Mouse (Mus musculus) lung, postnatal 0 days (tissue): ENCODE results near the gene Gm49366. TPM values are rescaled to one million over a fixed set of nuclear protein-coding genes. Genes with fewer than 3 reads are reported as not detected.
A peak's percentile ranks its signal among the peaks of the same experiment; 100 is the strongest.
"Not testable (repeated sequence)": the region's sequence is repeated elsewhere in the genome, so short reads cannot be mapped to it uniquely, and the experiment has no call there.

ENCODE experiments used
- ATAC-seq: fragments of 200-750 bp; cut with Nextera tagmentation; 2 replicates; pipeline ENCODE4 v1.8.0; 2017; ENCODE audit warnings: moderate library complexity
- DNase-seq: peaks from one replicate; pipeline ENCODE4 v3.0.0-alpha.2; 2016; ENCODE audit warnings: low spot score
- H3K27ac ChIP-seq: fragments of 300-500 bp; sonication (generic); 2 replicates; pipeline ENCODE4 v1.5.1; 2014; ENCODE audit warnings: antibody characterized with exemption, mild to moderate bottlenecking, low read length, mixed read lengths
- H3K27me3 ChIP-seq: fragments of 300-500 bp; sonication (generic); replicated peaks from 2 replicates; pipeline ENCODE4 v1.6.1; 2014; ENCODE audit warnings: low read length, mixed read lengths; ENCODE audit not compliant: insufficient read depth
- H3K36me3 ChIP-seq: fragments of 300-500 bp; sonication (generic); 2 replicates; pipeline ENCODE4 v1.6.1; 2014; ENCODE audit warnings: low read length, mixed read lengths; ENCODE audit not compliant: insufficient read depth
- H3K4me1 ChIP-seq: fragments of 300-500 bp; sonication (generic); 2 replicates; pipeline ENCODE4 v1.6.1; 2014; ENCODE audit warnings: antibody characterized with exemption, low read depth, low read length, mixed read lengths; ENCODE audit not compliant: insufficient read depth
- H3K4me2 ChIP-seq: fragments of 300-500 bp; sonication (generic); replicated peaks from 2 replicates; pipeline ENCODE4 v1.6.1; 2014; ENCODE audit warnings: low read depth, mild to moderate bottlenecking, low read length, moderate library complexity, mixed read lengths
- H3K4me3 ChIP-seq: fragments of 300-500 bp; sonication (generic); 2 replicates; pipeline ENCODE4 v1.5.1; 2014; ENCODE audit warnings: low read depth, low read length
- H3K9ac ChIP-seq: fragments of 300-500 bp; sonication (generic); replicated peaks from 2 replicates; pipeline ENCODE4 v1.6.1; 2014; ENCODE audit warnings: low read depth, mild to moderate bottlenecking
- H3K9me3 ChIP-seq: fragments of 300-500 bp; sonication (generic); 2 replicates; pipeline ENCODE4 v1.6.1; 2016; ENCODE audit warnings: low read length, mixed read lengths
- CTCF ChIP-seq: IDR thresholded peaks from 2 replicates; pipeline ENCODE4 v1.5.1; 2016; ENCODE audit warnings: antibody characterized with exemption, mild to moderate bottlenecking
- EP300 ChIP-seq: IDR thresholded peaks from 2 replicates; pipeline ENCODE4 v1.6.1; 2016; ENCODE audit warnings: antibody characterized with exemption, mild to moderate bottlenecking, control low read depth
- WGBS: fragments of 180-500 bp; shearing (Covaris S2); extraction: QIAGEN DNeasy Blood & Tissue Kit; methylation state at CpG from one replicate; pipeline ENCODE4 v1.1.7; 2014; 5-methylcytosine and 5-hydroxymethylcytosine counted together
- polyA plus RNA-seq: library from polyadenylated mRNA; unstranded; fragments of >200 nt; fragmentation: Nextera tagmentation; extraction: Ambion mirVana; gene quantifications from 2 replicates; pipeline ENCODE4 v1.2.1, GENCODE M21; 2015

The Gm49366 gene
- polyA plus RNA-seq, 1 experiment from 2014 or later = not detected

GRCm38 (mm10) chr12:84046906-84047305 lies 8.2 kb downstream of the Gm49366 start:
- Histone ChIP-seq H3K9ac (no peak overlapping the region), H3K4me3 (no peak overlapping the region), H3K4me2 (no peak overlapping the region), H3K9me3 (no peaks in the 10 kb centered on the region), H3K27me3 (no peaks in the 10 kb centered on the region), H3K36me3 (no peaks in the 10 kb centered on the region), H3K4me1 (no peaks in the 10 kb centered on the region), H3K27ac (no peak overlapping the region)
- no peak for DNase-seq
- WGBS = 97% methylated on average over 1 of the region's 1 CpGs
- no peak for TF ChIP-seq EP300
- TF ChIP-seq CTCF = no peak
- no peak for ATAC-seq

- H3K4me3 ChIP-seq, H3K4me1 ChIP-seq, H3K27me3 ChIP-seq, DNase-seq, H3K27ac ChIP-seq, H3K9me3 ChIP-seq, H3K9ac ChIP-seq, H3K36me3 ChIP-seq, ATAC-seq, H3K4me2 ChIP-seq: not testable (repeated sequence)
- 70% methylated on average over 5 of the region's 5 CpGs for WGBS
Measured at GRCm38 (mm10) chr12:84050744-84051143, 12.0 kb downstream of the Gm49366 start.

- Histone ChIP-seq H3K4me1 (no peaks in the 10 kb centered on the region), H3K36me3 (no peaks in the 10 kb centered on the region), H3K27ac (no peak within 1 kb of the TSS), H3K4me2 (no peak within 1 kb of the TSS), H3K9me3 (no peaks in the 10 kb centered on the region), H3K9ac (no peak within 1 kb of the TSS), H3K4me3 (no peak within 1 kb of the TSS), H3K27me3 (0 out of 2 replicates have a peak, but pooled peaks cover 6% of the 10 kb centered on the region)
- ATAC-seq (no peak), DNase-seq (no peak)
- 77% methylated on average over 5 of the region's 5 CpGs for WGBS
- TF ChIP-seq CTCF (no peak), EP300 (no peak)
Measured at GRCm38 (mm10) chr12:84051937-84052474, 13.3 kb downstream of the Gm49366 start, which contains the start of gene Acot3. Gene Acot3 (plus strand): TSS chr12:84052144.

GRCm38 (mm10) chr12:84052609-84053008 lies 13.9 kb downstream of the Gm49366 start:
- H3K9me3 ChIP-seq = no peaks in the 10 kb centered on the region
- 0 out of 2 replicates have a peak, but pooled peaks cover 6% of the 10 kb centered on the region for H3K27me3 ChIP-seq
- 84% methylated on average over 7 of the region's 7 CpGs for WGBS
- no peak for ATAC-seq
- no peaks in the 10 kb centered on the region for H3K36me3 ChIP-seq
- TF ChIP-seq EP300 (no peak), CTCF (no peak)
- H3K9ac ChIP-seq = no peak overlapping the region
- no peak overlapping the region for H3K27ac ChIP-seq
- no peak overlapping the region for H3K4me3 ChIP-seq
- no peaks in the 10 kb centered on the region for H3K4me1 ChIP-seq
- H3K4me2 ChIP-seq = no peak overlapping the region
- DNase-seq = no peak

GRCm38 (mm10) chr12:84053173-84053572 lies 14.4 kb downstream of the Gm49366 start:
- no peaks in the 10 kb centered on the region for H3K36me3 ChIP-seq
- H3K4me1 ChIP-seq = no peaks in the 10 kb centered on the region
- DNase-seq (no peak), ATAC-seq (no peak)
- H3K9ac ChIP-seq = no peak overlapping the region
- 0 out of 2 replicates have a peak, but pooled peaks cover 6% of the 10 kb centered on the region for H3K27me3 ChIP-seq
- TF ChIP-seq CTCF = no peak
- no peak for TF ChIP-seq EP300
- H3K4me2 ChIP-seq = peak overlapping the region; percentile 62
- 6% methylated on average over 14 of the region's 16 CpGs for WGBS
- H3K9me3 ChIP-seq = no peaks in the 10 kb centered on the region
- H3K4me3 ChIP-seq = peak overlapping the region; percentile 30; the same call in 1 of the 2 replicates
- no peak overlapping the region for H3K27ac ChIP-seq

- Histone ChIP-seq H3K9me3 (no peaks in the 10 kb centered on the region), H3K9ac (no peak overlapping the region), H3K4me3 (peak overlapping the region; percentile 30; the same call in 1 of the 2 replicates), H3K27me3 (0 out of 2 replicates have a peak, but pooled peaks cover 6% of the 10 kb centered on the region), H3K36me3 (no peaks in the 10 kb centered on the region), H3K4me1 (no peaks in the 10 kb centered on the region), H3K4me2 (peak overlapping the region; percentile 62), H3K27ac (no peak overlapping the region)
- 2% methylated on average over 29 of the region's 46 CpGs for WGBS
- TF ChIP-seq EP300 = no peak
- TF ChIP-seq CTCF = peak; percentile 36
- DNase-seq (peak; percentile 54), ATAC-seq (no peak)
Measured at GRCm38 (mm10) chr12:84053679-84054391, 15.1 kb downstream of the Gm49366 start.
